Mouse (Mus musculus) spleen, adult 2 months (tissue): Measurements from ENCODE around the gene 1700034J05Rik.

ENCODE experiments used
- CTCF ChIP-seq: fragments of 200-500 bp; IDR thresholded peaks from 2 replicates; pipeline ENCODE4 v1.5.1; 2011; ENCODE audit warnings: mild to moderate bottlenecking, inconsistent platforms; ENCODE audit not compliant: insufficient read depth, insufficient read length, insufficient replicate concordance; ENCODE audit errors: extremely low read depth
- POLR2A ChIP-seq: fragments of 200-500 bp; IDR thresholded peaks from 2 replicates; pipeline ENCODE4 v1.6.1; 2011; ENCODE audit warnings: low read depth, low read length, inconsistent platforms

DNA sequence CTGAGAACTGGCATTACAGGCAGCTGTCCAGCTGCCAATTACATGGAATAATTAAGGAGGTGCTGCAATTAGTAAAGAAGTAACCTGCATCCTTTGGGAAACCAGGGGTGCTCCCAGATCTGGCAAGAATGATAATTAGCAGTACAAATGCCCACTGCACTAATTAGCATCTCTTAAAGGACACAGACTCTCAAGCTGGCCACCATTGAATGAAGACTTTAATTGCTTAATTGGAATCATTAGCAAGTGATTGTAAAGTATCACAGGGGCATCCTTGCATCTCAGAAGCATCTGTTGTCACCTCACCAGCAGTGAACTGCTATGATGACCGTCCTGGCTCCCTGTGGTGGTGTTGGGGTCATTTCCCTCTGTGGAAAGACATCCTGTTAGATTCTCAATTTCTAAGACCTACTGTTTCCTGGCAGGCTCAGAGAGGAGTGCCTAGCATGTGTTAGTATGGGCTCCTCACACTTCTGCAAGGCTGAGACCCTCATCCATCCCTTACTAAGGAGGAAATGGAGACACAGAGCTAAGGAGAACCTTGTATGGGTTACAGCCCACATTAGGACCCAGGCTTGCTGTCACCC is 27.1 kb upstream of the 1700034J05Rik start:
- TF ChIP-seq CTCF: no peak
- TF ChIP-seq POLR2A: no peak
